Mouse (Mus musculus) testis, adult 2 months (tissue): ENCODE results near the gene Prr12.

Experiments
- CTCF ChIP-seq: fragments of 200-500 bp; IDR thresholded peaks from 2 replicates; pipeline ENCODE4 v1.5.1; 2012; ENCODE audit warnings: low read depth, mild to moderate bottlenecking, inconsistent platforms, low read length, moderate library complexity; ENCODE audit not compliant: control insufficient read depth, insufficient read depth, insufficient replicate concordance
- POLR2A ChIP-seq: fragments of 200-500 bp; IDR thresholded peaks from 2 replicates; pipeline ENCODE4 v1.6.1; 2012; ENCODE audit warnings: low read depth, mild to moderate bottlenecking, inconsistent platforms, low read length, moderate library complexity; ENCODE audit not compliant: control insufficient read depth

GRCm38 (mm10) chr7:45048001-45048890, 4.4 kb downstream of the Prr12 start:
- TF ChIP-seq POLR2A, result no peak
- TF ChIP-seq CTCF, result no peak
